14 mouse cellular contexts compared by ENCODE assay signal in the genomic region with DNA sequence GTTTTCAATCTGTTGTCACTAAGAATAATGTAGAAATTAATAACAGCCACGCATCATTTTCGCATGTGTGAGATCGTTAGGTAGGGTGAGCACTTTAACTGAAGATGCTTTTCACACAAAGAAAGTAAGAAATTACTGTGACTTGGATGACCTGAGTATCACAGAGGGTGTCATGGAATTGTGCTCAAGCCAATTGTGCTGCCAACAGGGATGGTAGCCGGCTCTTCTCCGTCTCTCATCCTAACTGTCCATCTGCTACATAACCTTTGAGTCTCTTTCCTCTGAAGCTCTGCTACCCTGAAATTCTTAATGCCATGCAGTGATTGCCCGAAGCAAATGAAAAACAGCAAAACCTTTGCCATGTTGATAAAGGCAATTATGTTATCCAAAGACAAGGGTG.
"Had no signal": no experiment of that assay in that cellular context is flagged by ENCODE, and none has a peak within 500 bp of the region (broad histone marks: within the 10 kb centered on the region; RNA-seq: fewer than 3 reads in every experiment).

No protein-coding gene starts in this region.

- DNase-seq: gastrocnemius, postnatal 14 days; gastrocnemius, postnatal 36 days; heart, adult 11 months; heart, adult 2 months; heart, postnatal 14 days; heart, postnatal 36 days; kidney, adult 11 months; kidney, adult 2 months; kidney, adult 9 months; kidney, postnatal 14 days; kidney, postnatal 36 days; layer of hippocampus, adult 9-11 months; layer of hippocampus, postnatal 36 days; left cerebral cortex, postnatal 4 days had no signal
